Mouse (Mus musculus) limb, embryonic 10.5 days (tissue): Measurements from ENCODE around the gene Scgb1a1. TPM values are rescaled to one million over a fixed set of nuclear protein-coding genes. Genes with fewer than 3 reads are reported as not detected.
"Not testable (repeated sequence)": the region's sequence is repeated elsewhere in the genome, so short reads cannot be mapped to it uniquely, and the experiment has no call there.

ENCODE experiments used
- DNase-seq: peaks from one replicate; pipeline ENCODE4 v3.0.0-alpha.2; 2017; ENCODE audit warnings: low spot score
- H3K27ac ChIP-seq: fragments of 300-500 bp; sonication (generic); 2 replicates; pipeline ENCODE4 v1.5.1; 2016; ENCODE audit warnings: mild to moderate bottlenecking
- H3K27me3 ChIP-seq: fragments of 300-500 bp; sonication (generic); 2 replicates; pipeline ENCODE4 v1.6.1; 2016; ENCODE audit warnings: low read depth, mild to moderate bottlenecking; ENCODE audit not compliant: poor library complexity, severe bottlenecking
- H3K36me3 ChIP-seq: fragments of 300-500 bp; sonication (generic); 2 replicates; pipeline ENCODE4 v1.6.1; 2016; ENCODE audit warnings: mild to moderate bottlenecking, moderate library complexity
- H3K4me1 ChIP-seq: fragments of 300-500 bp; sonication (generic); 2 replicates; pipeline ENCODE4 v1.6.1; 2016
- H3K4me3 ChIP-seq: fragments of 300-500 bp; sonication (generic); 2 replicates; pipeline ENCODE4 v1.5.1; 2016; ENCODE audit warnings: mild to moderate bottlenecking, moderate library complexity
- H3K9me3 ChIP-seq: fragments of 300-500 bp; sonication (generic); replicated peaks from 2 replicates; pipeline ENCODE4 v1.6.1; 2016; ENCODE audit warnings: mild to moderate bottlenecking
- WGBS: fragments of 180-500 bp; shearing (Covaris S2); methylation state at CpG from one replicate; pipeline ENCODE4 v1.1.7; 2016; 5-methylcytosine and 5-hydroxymethylcytosine counted together
- polyA plus RNA-seq: library from polyadenylated mRNA; unstranded; fragments of >200 nt; fragmentation: Nextera tagmentation; extraction: Ambion mirVana; gene quantifications from 2 replicates; pipeline ENCODE4 v1.2.1, GENCODE M21; 2016

Scgb1a1 gene
- polyA plus RNA-seq, 1 experiment from 2014 or later, result not detected

DNA sequence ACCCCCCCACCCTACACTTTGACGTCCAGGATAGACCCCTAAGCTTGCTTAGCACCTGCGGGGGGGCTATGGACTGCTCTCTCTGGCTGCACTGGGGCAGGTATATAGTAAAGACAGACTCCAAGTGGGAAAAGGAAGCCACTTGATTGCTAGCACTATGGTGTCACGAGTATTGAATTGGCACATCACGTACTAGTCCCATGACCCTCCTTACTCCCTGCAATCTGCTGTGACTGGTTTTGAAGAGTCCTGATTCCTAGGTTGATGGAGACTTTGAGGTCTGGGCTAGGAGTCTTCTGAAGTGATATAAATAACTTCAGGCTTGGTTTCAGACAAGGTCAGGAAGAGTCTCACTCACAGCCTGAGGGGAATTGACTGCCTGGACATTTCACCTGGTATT, 2.4 kb upstream of the Scgb1a1 start:
- 76% methylated on average over 4 of the region's 4 CpGs for WGBS
- H3K27ac ChIP-seq, result no peak overlapping the region
- H3K9me3 ChIP-seq, result no peaks in the 10 kb centered on the region
- H3K4me3 ChIP-seq, result no peak overlapping the region
- H3K27me3 ChIP-seq, result no peaks in the 10 kb centered on the region
- H3K36me3 ChIP-seq, result no peaks in the 10 kb centered on the region
- no peak for DNase-seq
- H3K4me1 ChIP-seq, result no peaks in the 10 kb centered on the region

GRCm38 (mm10) chr19:9083892-9084291, 3.9 kb downstream of the Scgb1a1 start:
- not testable (repeated sequence) for H3K4me3 ChIP-seq, H3K27ac ChIP-seq, H3K27me3 ChIP-seq, H3K4me1 ChIP-seq, H3K9me3 ChIP-seq, DNase-seq, H3K36me3 ChIP-seq
- 64% methylated on average over 2 of the region's 2 CpGs for WGBS

DNA sequence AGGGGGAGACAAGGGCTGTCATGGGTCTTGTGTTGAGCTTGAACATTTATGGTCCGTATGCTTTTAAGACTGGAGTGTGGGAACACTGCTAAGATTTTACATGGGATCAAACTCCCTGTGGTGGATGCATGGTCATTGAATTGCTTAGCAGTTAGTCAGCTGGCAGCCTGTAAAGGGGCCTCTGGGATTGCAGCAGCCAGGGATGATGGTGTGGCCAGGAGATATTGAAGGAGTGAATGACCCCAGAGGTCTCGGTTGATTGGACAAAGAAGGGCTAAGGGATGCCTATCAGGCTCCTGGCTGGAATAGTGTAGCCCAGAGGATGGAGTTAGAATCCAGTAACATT, 4.8 kb downstream of the Scgb1a1 start:
- Histone ChIP-seq H3K36me3 (no peaks in the 10 kb centered on the region), H3K4me1 (peaks cover 4% of the 10 kb centered on the region; the same call in 1 of the 2 replicates), H3K27ac (peak overlapping the region; percentile 50; the same call in 1 of the 2 replicates), H3K9me3 (no peaks in the 10 kb centered on the region), H3K4me3 (peak overlapping the region; percentile 27; the same call in 1 of the 2 replicates), H3K27me3 (no peaks in the 10 kb centered on the region)
- DNase-seq, result no peak
- 84% methylated on average over 2 of the region's 2 CpGs for WGBS

- peak overlapping the region; percentile 27 for H3K4me3 ChIP-seq
- DNase-seq, result peak; percentile 92
- no peaks in the 10 kb centered on the region for H3K36me3 ChIP-seq
- H3K27me3 ChIP-seq, result no peaks in the 10 kb centered on the region
- H3K27ac ChIP-seq, result peak overlapping the region; percentile 53; the same call in 1 of the 2 replicates
- H3K4me1 ChIP-seq, result peaks cover 4% of the 10 kb centered on the region; the same call in 1 of the 2 replicates
- 18% methylated on average over 23 of the region's 23 CpGs for WGBS
- no peaks in the 10 kb centered on the region for H3K9me3 ChIP-seq
Observed at GRCm38 (mm10) chr19:9082191-9083009, 5.4 kb downstream of the Scgb1a1 start.

GRCm38 (mm10) chr19:9081311-9082190, 6.2 kb downstream of the Scgb1a1 start:
- no peak overlapping the region; the same call in 1 of the 2 replicates for H3K4me3 ChIP-seq
- no peaks in the 10 kb centered on the region for H3K27me3 ChIP-seq
- H3K4me1 ChIP-seq, result peaks cover 4% of the 10 kb centered on the region; the same call in 1 of the 2 replicates
- DNase-seq, result no peak
- no peaks in the 10 kb centered on the region for H3K9me3 ChIP-seq
- H3K27ac ChIP-seq, result peak overlapping the region; percentile 53; the same call in 1 of the 2 replicates
- 81% methylated on average over 14 of the region's 14 CpGs for WGBS
- H3K36me3 ChIP-seq, result no peaks in the 10 kb centered on the region

DNA sequence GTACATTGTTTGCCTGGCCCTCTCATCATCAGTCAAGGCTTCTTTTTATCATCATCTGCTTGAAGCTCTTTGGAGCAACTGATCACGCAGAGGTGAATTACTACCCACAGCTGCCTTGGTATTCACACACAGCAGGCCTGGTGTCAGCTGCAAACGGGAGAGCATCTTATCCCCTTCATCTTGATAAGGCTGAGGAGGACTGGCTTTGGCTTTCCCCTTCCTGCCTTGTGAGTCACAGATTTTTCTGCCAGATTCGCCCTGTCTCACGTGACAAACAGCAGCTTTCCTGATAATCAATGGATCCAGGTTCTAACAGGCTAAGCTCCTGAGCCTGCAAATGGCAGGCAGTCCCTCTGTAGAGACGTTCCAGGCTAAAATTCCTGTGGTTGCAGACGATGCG, 7.8 kb downstream of the Scgb1a1 start:
- 36% methylated on average over 7 of the region's 7 CpGs for WGBS
- no peaks in the 10 kb centered on the region for H3K9me3 ChIP-seq
- H3K4me1 ChIP-seq, result peaks cover 4% of the 10 kb centered on the region; the same call in 1 of the 2 replicates
- no peak overlapping the region for H3K4me3 ChIP-seq
- DNase-seq, result no peak
- no peak overlapping the region for H3K27ac ChIP-seq
- no peaks in the 10 kb centered on the region for H3K27me3 ChIP-seq
- H3K36me3 ChIP-seq, result no peaks in the 10 kb centered on the region

DNA sequence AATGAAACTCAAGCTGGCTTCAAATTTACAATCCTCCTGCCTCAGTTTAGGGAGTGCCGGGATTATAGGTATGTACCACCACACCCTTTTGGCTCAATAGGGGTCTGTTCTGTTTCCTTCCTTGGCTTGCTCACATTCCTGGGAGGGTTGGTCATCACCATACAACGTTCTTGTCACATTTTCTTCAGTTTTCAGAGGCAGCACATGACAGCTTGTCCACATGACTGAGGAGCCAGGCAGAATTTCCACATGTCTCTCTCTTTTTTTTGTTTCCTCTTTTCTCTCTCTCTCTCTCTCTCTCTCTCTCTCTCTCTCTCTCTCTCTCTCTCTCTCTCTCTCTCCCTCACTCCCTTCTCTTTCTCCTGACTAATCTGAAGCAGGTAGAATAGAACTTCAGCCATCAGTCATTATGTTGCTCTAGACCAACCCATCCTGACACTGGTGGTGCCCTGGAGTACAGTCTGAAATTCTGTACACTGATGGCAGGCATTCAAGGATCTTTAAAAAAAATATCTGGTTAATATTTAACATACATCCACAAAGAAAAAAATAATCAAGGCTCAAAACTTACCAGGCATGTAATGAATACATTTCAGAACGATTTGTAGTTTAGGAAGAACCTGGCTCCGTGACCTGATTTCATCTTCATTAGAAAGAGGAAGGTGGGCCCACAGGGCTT, 10.6 kb downstream of the Scgb1a1 start:
- H3K27ac ChIP-seq, result no peak overlapping the region
- no peak overlapping the region for H3K4me3 ChIP-seq
- no peaks in the 10 kb centered on the region for H3K9me3 ChIP-seq
- H3K4me1 ChIP-seq, result no peaks in the 10 kb centered on the region; the same call in 1 of the 2 replicates
- 83% methylated on average over 4 of the region's 4 CpGs for WGBS
- H3K36me3 ChIP-seq, result no peaks in the 10 kb centered on the region
- no peak for DNase-seq
- no peaks in the 10 kb centered on the region for H3K27me3 ChIP-seq

GRCm38 (mm10) chr19:9076035-9076434, 11.7 kb downstream of the Scgb1a1 start:
- H3K27ac ChIP-seq, result no peak overlapping the region
- H3K27me3 ChIP-seq, result no peaks in the 10 kb centered on the region
- no peaks in the 10 kb centered on the region for H3K9me3 ChIP-seq
- no peak overlapping the region for H3K4me3 ChIP-seq
- DNase-seq, result no peak
- H3K36me3 ChIP-seq, result no peaks in the 10 kb centered on the region
- WGBS, result 92% methylated on average over 3 of the region's 3 CpGs
- H3K4me1 ChIP-seq, result peaks cover 6% of the 10 kb centered on the region; the same call in 1 of the 2 replicates

DNA sequence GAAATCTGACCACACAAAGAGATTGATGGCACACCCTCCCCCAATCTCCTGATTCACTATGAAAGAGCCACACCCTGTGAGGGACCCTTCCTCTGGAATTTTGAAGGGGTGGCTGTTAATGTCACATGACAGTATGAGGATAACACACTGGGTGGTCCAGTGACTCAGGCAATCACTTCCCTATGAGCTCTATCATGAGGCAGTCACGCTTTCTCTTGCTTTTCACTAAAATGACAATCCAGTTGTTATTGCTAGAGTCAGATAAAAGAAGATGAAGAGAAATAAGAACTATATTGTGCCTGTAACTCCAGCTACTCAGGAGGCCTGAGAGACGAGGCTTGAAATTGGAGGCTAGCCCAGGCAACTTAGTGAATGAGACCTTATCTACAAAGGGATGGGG, 12.2 kb downstream of the Scgb1a1 start:
- no peaks in the 10 kb centered on the region for H3K27me3 ChIP-seq
- WGBS, result 83% methylated on average over 2 of the region's 2 CpGs
- DNase-seq, result no peak
- no peaks in the 10 kb centered on the region for H3K9me3 ChIP-seq
- peaks cover 6% of the 10 kb centered on the region; the same call in 1 of the 2 replicates for H3K4me1 ChIP-seq
- no peaks in the 10 kb centered on the region for H3K36me3 ChIP-seq
- no peak overlapping the region for H3K4me3 ChIP-seq
- no peak overlapping the region for H3K27ac ChIP-seq

DNA sequence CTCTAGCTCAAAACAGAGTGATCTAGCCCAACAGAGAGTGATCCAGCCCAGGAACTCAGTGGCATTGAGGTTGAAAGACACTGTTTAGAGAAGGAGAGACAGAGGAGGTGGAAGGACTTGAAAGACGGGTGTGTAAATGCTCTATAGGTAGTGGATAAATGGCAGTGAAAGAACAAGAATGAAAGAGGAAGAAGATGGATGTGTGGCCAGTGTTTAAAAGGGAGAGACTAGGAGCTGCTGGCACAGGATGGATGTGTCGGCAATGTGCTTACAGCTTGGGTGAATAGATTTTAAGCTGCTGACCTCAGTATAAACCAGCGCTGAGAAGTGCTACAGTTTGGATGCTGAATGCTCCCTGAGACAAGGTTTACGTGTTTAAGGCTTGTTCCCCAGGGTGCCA, 13.3 kb downstream of the Scgb1a1 start:
- no peak overlapping the region for H3K27ac ChIP-seq
- no peaks in the 10 kb centered on the region for H3K36me3 ChIP-seq
- 77% methylated on average over 4 of the region's 4 CpGs for WGBS
- H3K4me3 ChIP-seq, result no peak overlapping the region
- DNase-seq, result no peak
- no peaks in the 10 kb centered on the region for H3K9me3 ChIP-seq
- peaks cover 6% of the 10 kb centered on the region; the same call in 1 of the 2 replicates for H3K4me1 ChIP-seq
- H3K27me3 ChIP-seq, result no peaks in the 10 kb centered on the region

GRCm38 (mm10) chr19:9073776-9074411, 13.9 kb downstream of the Scgb1a1 start:
- no peaks in the 10 kb centered on the region for H3K36me3 ChIP-seq
- no peak for DNase-seq
- H3K27ac ChIP-seq, result no peak overlapping the region
- no peaks in the 10 kb centered on the region for H3K9me3 ChIP-seq
- H3K4me1 ChIP-seq, result peaks cover 6% of the 10 kb centered on the region; the same call in 1 of the 2 replicates
- H3K27me3 ChIP-seq, result no peaks in the 10 kb centered on the region
- 77% methylated on average over 12 of the region's 12 CpGs for WGBS
- no peak overlapping the region for H3K4me3 ChIP-seq

GRCm38 (mm10) chr19:9072157-9072530, 15.6 kb downstream of the Scgb1a1 start:
- H3K27ac ChIP-seq, result no peak overlapping the region
- no peak for DNase-seq
- H3K4me3 ChIP-seq, result no peak overlapping the region
- no peaks in the 10 kb centered on the region for H3K36me3 ChIP-seq
- H3K27me3 ChIP-seq, result no peaks in the 10 kb centered on the region
- peaks cover 6% of the 10 kb centered on the region; the same call in 1 of the 2 replicates for H3K4me1 ChIP-seq
- no peaks in the 10 kb centered on the region for H3K9me3 ChIP-seq
- 92% methylated on average over 2 of the region's 2 CpGs for WGBS
